Mouse (Mus musculus): ENCODE data around the gene Gm13697. TPM values are rescaled to one million over a fixed set of nuclear protein-coding genes. Genes with fewer than 3 reads are reported as not detected.

Gm13697 gene
- polyA plus RNA-seq, 1 experiment from 2014 or later = not detected

Other genes starting within 250 kb of the Gm13697 start
- 2.0 and 2.7 TPM in 2 replicates for gene Fam171b, start 172.1 kb upstream of the Gm13697 start, polyA plus RNA-seq (2015; fragmentation: Nextera tagmentation; extraction: Ambion mirVana)
- gene Zswim2, start 43.5 kb upstream of the Gm13697 start, polyA plus RNA-seq (2015; fragmentation: Nextera tagmentation; extraction: Ambion mirVana) = 0.11 TPM in 1 of 2 replicates, not detected in the other
- not detected in 2 replicates for gene Gm13698, start 29.1 kb upstream of the Gm13697 start, polyA plus RNA-seq (2015; fragmentation: Nextera tagmentation; extraction: Ambion mirVana)
- not detected in 2 replicates for gene Gm13693, start 23.2 kb upstream of the Gm13697 start, polyA plus RNA-seq (2015; fragmentation: Nextera tagmentation; extraction: Ambion mirVana)
- not detected in 2 replicates for gene Gm13695, start 17.4 kb upstream of the Gm13697 start, polyA plus RNA-seq (2015; fragmentation: Nextera tagmentation; extraction: Ambion mirVana)
- not detected in 2 replicates for gene Gm13696, start 11.6 kb upstream of the Gm13697 start, polyA plus RNA-seq (2015; fragmentation: Nextera tagmentation; extraction: Ambion mirVana)
- gene Gm13694, start 5.8 kb upstream of the Gm13697 start, polyA plus RNA-seq (2015; fragmentation: Nextera tagmentation; extraction: Ambion mirVana) = not detected in 2 replicates
- not detected in 2 replicates for gene Gm13691, start 5.8 kb downstream of the Gm13697 start, polyA plus RNA-seq (2015; fragmentation: Nextera tagmentation; extraction: Ambion mirVana)

Data from lung, embryonic 15.5 days (tissue).